19 mouse cellular contexts compared by ENCODE assay signal in genomic region chr8:124201706-124202105, GRCm38 (mm10). TPM values are rescaled to one million over a fixed set of nuclear protein-coding genes. Genes with fewer than 3 reads are reported as not detected.
DNase-seq lines count a peak whose midpoint lies in the region; ATAC-seq and TF ChIP-seq lines count a peak whose summit lies in the region.
"Had no signal": no experiment of that assay in that cellular context is flagged by ENCODE, and none has a peak within 500 bp of the region (broad histone marks: within the 10 kb centered on the region; RNA-seq: fewer than 3 reads in every experiment).

No protein-coding gene starts in this region.

- no peak overlapping the region for H3K9ac ChIP-seq in lung, embryonic 14.5 days
- H3K9ac ChIP-seq: heart, embryonic 12.5 days; hindbrain, embryonic 15.5 days; liver, embryonic 14.5 days; midbrain, embryonic 15.5 days had no signal

- H3K27ac ChIP-seq in lung, embryonic 14.5 days (ENCODE audit: low read depth) = no peak overlapping the region
- H3K27ac ChIP-seq: embryonic facial prominence, embryonic 10.5 days; hindbrain, embryonic 15.5 days; liver, embryonic 14.5 days; midbrain, embryonic 15.5 days had no signal

- H3K36me3 ChIP-seq in lung, embryonic 14.5 days (ENCODE audit: insufficient read depth) = no peaks in the 10 kb centered on the region
- H3K36me3 ChIP-seq: embryonic facial prominence, embryonic 10.5 days; heart, embryonic 12.5 days; hindbrain, embryonic 15.5 days; midbrain, embryonic 15.5 days had no signal

- H3K27me3 ChIP-seq in lung, embryonic 14.5 days (ENCODE audit: insufficient read depth, low read length) = no peaks in the 10 kb centered on the region
- H3K27me3 ChIP-seq: hindbrain, embryonic 15.5 days; midbrain, embryonic 15.5 days had no signal

- TF ChIP-seq CTCF in lung, embryonic 14.5 days (IDR thresholded peaks at IDR 0.05; ENCODE audit: low read depth) = no peak

- no peaks in the 10 kb centered on the region; the same call in 1 of the 2 replicates for H3K4me1 ChIP-seq in lung, embryonic 14.5 days (ENCODE audit: insufficient read depth)
- H3K4me1 ChIP-seq: heart, embryonic 12.5 days had no signal

- no peaks in the 10 kb centered on the region for H3K9me3 ChIP-seq in lung, embryonic 14.5 days (ENCODE audit: low read depth, low read length)
- H3K9me3 ChIP-seq: embryonic facial prominence, embryonic 10.5 days; heart, embryonic 12.5 days; hindbrain, embryonic 15.5 days; midbrain, embryonic 15.5 days had no signal

- DNase-seq in 3134 (ENCODE audit: extremely low read depth, insufficient read length, low spot score) = peak; percentile 71
- peak; percentile 45 for DNase-seq in adipocyte (ENCODE audit: low spot score)
- peak; percentile 65 for DNase-seq in lung, embryonic 14.5 days
- DNase-seq in lung, postnatal 4 days = peak; percentile 40 to 71
- DNase-seq in heart, postnatal 14 days = no peak
- DNase-seq in gastrocnemius, postnatal 10 days = no peak
- DNase-seq: adrenal gland, postnatal 10 days; cerebellum, adult 18-20 months; heart, adult 11 months; heart, postnatal 36 days; kidney, postnatal 4 days; right cerebral cortex, postnatal 4 days had no signal

- no peak for ATAC-seq in lung, embryonic 14.5 days (ENCODE audit: insufficient read depth)
- no peak for ATAC-seq in cerebellum, adult (ENCODE audit: insufficient number of reproducible peaks, low FRiP score, low TSS enrichment)
- ATAC-seq: intestine, embryonic 16.5 days; midbrain, embryonic 15.5 days had no signal

- H3K4me2 ChIP-seq in lung, embryonic 14.5 days = no peak overlapping the region
- H3K4me2 ChIP-seq: heart, embryonic 12.5 days; hindbrain, embryonic 15.5 days; midbrain, embryonic 15.5 days had no signal

- intact Hi-C loops in heart, postnatal 14 days (cut with DNase I) = no loop called here

- WGBS in lung, embryonic 14.5 days = 57% methylated on average over 8 of the region's 8 CpGs

- H3K4me3 ChIP-seq in lung, embryonic 14.5 days (ENCODE audit: low read depth, low read length) = no peak overlapping the region
- H3K4me3 ChIP-seq: embryonic facial prominence, embryonic 10.5 days; heart, embryonic 12.5 days; hindbrain, embryonic 15.5 days; midbrain, embryonic 15.5 days had no signal

RNA-seq across cellular contexts. Expression of gene Galnt2, which starts 29.5 kb away (rescaled TPM):
- 66.8 and 67.2 TPM in 2 replicates for polyA plus RNA-seq in lung, embryonic 14.5 days (2014; fragmentation: Nextera tagmentation; extraction: Ambion mirVana)
- 10 to 100 TPM; 41.9 to 42.7 TPM for total RNA-seq in heart, postnatal 14 days (2021)
- 10 to 100 TPM; 40.8 to 46.3 TPM for total RNA-seq in gastrocnemius, postnatal 10 days (2021)

Comparison
In these comparisons a context has a peak if more than half of its experiments do, and no peak if none do; other contexts are left out.
1. DNase-seq: peak in 3134 (single experiment), adipocyte (single experiment), lung, embryonic 14.5 days (single experiment) and lung, postnatal 4 days (2 of 2); none in heart, postnatal 14 days (0 of 2) and gastrocnemius, postnatal 10 days (single experiment).